Mouse (Mus musculus) neural tube, embryonic 12.5 days (tissue): ENCODE data around the gene Sema5a. TPM values are rescaled to one million over a fixed set of nuclear protein-coding genes. Genes with fewer than 3 reads are reported as not detected.

ENCODE experiments used
- ATAC-seq: fragments of 200-750 bp; cut with Nextera tagmentation; 2 replicates; pipeline ENCODE4 v1.8.0; 2017; ENCODE audit warnings: low read depth, mild to moderate bottlenecking, moderate TSS enrichment, moderate library complexity; ENCODE audit not compliant: low FRiP score
- H3K27ac ChIP-seq: fragments of 300-500 bp; sonication (generic); 2 replicates; pipeline ENCODE4 v1.5.1; 2016
- H3K27me3 ChIP-seq: fragments of 300-500 bp; sonication (generic); replicated peaks from 2 replicates; pipeline ENCODE4 v1.6.1; 2016; ENCODE audit warnings: mild to moderate bottlenecking
- H3K36me3 ChIP-seq: fragments of 300-500 bp; sonication (generic); 2 replicates; pipeline ENCODE4 v1.6.1; 2016; ENCODE audit warnings: mild to moderate bottlenecking
- H3K4me1 ChIP-seq: fragments of 300-500 bp; sonication (generic); 2 replicates; pipeline ENCODE4 v1.6.1; 2016
- H3K4me2 ChIP-seq: fragments of 300-500 bp; sonication (generic); replicated peaks from 2 replicates; pipeline ENCODE4 v1.6.1; 2016; ENCODE audit warnings: mild to moderate bottlenecking
- H3K4me3 ChIP-seq: fragments of 300-500 bp; sonication (generic); 2 replicates; pipeline ENCODE4 v1.5.1; 2016
- H3K9ac ChIP-seq: fragments of 300-500 bp; sonication (generic); 2 replicates; pipeline ENCODE4 v1.6.1; 2016; ENCODE audit warnings: mild to moderate bottlenecking
- H3K9me3 ChIP-seq: fragments of 300-500 bp; sonication (generic); 2 replicates; pipeline ENCODE4 v1.6.1; 2016; ENCODE audit warnings: mild to moderate bottlenecking
- whole genome bisulfite sequencing: fragments of 180-500 bp; shearing (Covaris S2); methylation state at CpG from one replicate; pipeline ENCODE4 v1.1.7; 2016; 5-methylcytosine and 5-hydroxymethylcytosine counted together
- polyA plus RNA-seq: library from polyadenylated mRNA; unstranded; fragments of >200 nt; fragmentation: Nextera tagmentation; extraction: Ambion mirVana; gene quantifications from 2 replicates; pipeline ENCODE4 v1.2.1, GENCODE M21; 2016

Gene Sema5a
- polyA plus RNA-seq, 1 experiment from 2014 or later = 8.8 TPM

- H3K27me3 ChIP-seq = no peaks in the 10 kb centered on the region
- H3K4me3 ChIP-seq = no peak overlapping the region
- no peaks in the 10 kb centered on the region for H3K9me3 ChIP-seq
- H3K36me3 ChIP-seq = no peaks in the 10 kb centered on the region
- H3K9ac ChIP-seq = no peak overlapping the region
- no peak overlapping the region for H3K27ac ChIP-seq
- H3K4me1 ChIP-seq = no peaks in the 10 kb centered on the region
- H3K4me2 ChIP-seq = no peak overlapping the region
- no peak for ATAC-seq
- 97% methylated on average over 1 of the region's 1 CpGs for WGBS
These were observed 11.2 kb upstream of the Sema5a start for GRCm38 (mm10) chr15:32233451-32233850.

GRCm38 (mm10) chr15:32239099-32239498 lies 5.5 kb upstream of the Sema5a start:
- no peak overlapping the region for H3K27ac ChIP-seq
- no peaks in the 10 kb centered on the region for H3K27me3 ChIP-seq
- no peak overlapping the region for H3K9ac ChIP-seq
- no peak overlapping the region for H3K4me2 ChIP-seq
- 91% methylated on average over 2 of the region's 2 CpGs for WGBS
- no peak overlapping the region for H3K4me3 ChIP-seq
- H3K36me3 ChIP-seq = no peaks in the 10 kb centered on the region
- H3K4me1 ChIP-seq = 0 out of 2 replicates have a peak, but pooled peaks cover 3% of the 10 kb centered on the region
- no peaks in the 10 kb centered on the region for H3K9me3 ChIP-seq
- no peak for ATAC-seq

DNA sequence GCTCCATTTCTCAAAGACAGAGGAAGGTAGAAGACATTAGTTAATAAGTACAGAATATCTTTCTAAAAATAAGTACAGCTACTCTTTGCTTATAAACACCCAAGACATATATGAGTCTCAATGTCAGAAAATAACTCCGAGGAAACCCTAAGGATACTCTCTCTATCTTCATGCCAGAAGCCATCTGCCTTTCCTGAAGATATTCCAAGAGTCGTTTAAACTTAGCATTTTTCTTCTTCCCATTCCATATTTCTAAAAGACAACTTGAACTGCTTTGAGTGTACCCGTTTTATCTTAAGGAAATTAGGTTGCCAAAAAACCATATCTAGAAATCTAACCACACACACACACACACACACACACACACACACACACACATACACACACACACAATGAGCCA lies 4.5 kb upstream of the Sema5a start:
- Histone ChIP-seq H3K9ac (no peak overlapping the region), H3K9me3 (no peaks in the 10 kb centered on the region), H3K4me1 (0 out of 2 replicates have a peak, but pooled peaks cover 6% of the 10 kb centered on the region), H3K27me3 (no peaks in the 10 kb centered on the region), H3K27ac (no peak overlapping the region), H3K4me3 (no peak overlapping the region), H3K36me3 (no peaks in the 10 kb centered on the region), H3K4me2 (no peak overlapping the region)
- WGBS = 91% methylated on average over 3 of the region's 3 CpGs
- ATAC-seq = no peak

DNA sequence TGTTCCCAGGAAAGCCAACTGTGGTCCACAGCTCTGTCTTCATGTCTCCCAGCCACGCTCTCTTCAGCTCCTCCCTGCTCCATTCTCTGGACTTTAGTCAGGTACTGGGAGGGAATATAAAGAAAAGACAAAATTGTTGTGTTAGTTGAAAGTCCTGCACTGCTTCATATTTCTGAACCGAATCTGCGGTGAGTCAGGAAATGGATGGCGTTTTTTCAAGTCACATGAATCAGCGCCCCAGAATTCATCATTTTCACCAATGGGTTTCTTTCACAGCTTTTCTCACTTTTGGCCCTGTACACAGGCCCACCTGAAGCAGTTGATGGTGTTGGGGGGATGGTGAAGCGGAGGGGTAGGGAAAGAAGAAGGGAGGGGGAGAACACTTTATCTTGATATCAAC lies 2.9 kb upstream of the Sema5a start:
- Histone ChIP-seq H3K4me1 (0 out of 2 replicates have a peak, but pooled peaks cover 9% of the 10 kb centered on the region), H3K4me3 (no peak overlapping the region), H3K27me3 (no peaks in the 10 kb centered on the region), H3K36me3 (no peaks in the 10 kb centered on the region), H3K9ac (no peak overlapping the region), H3K27ac (no peak overlapping the region), H3K4me2 (no peak overlapping the region), H3K9me3 (no peaks in the 10 kb centered on the region)
- no peak for ATAC-seq
- WGBS = 92% methylated on average over 6 of the region's 6 CpGs

DNA sequence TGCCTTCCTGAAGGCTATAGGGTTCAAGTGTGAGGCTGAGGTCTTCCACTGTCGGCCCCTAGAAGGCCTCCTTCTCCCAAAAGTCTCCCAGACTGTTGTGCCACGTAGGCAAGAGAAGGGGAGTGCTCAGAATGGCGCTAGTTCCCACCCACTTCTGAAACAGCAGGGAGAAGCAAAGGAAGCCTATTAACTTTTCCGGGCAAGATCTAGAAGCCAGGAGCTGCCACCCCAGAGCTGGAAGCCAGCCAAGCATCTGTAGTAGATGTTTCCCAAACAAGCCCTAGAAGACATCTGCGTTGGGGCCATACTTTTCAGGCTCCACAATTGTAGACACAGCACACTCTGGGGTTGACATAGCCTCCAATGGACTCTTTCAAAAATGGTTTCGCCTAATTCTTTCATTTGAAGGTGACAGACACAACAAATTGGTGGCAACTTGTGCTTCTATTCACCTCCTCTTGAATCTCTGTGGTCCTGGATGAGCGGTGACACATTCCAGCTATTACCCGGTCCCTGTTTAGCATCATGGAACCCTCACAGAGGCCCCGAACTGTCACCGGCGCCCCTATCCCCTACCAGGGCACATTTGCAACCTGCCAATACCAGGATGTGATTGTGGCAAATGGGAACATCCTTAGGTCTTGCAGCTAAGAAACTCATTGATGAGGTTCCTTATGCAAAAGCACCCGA lies 1.4 kb upstream of the Sema5a start:
- no peak for ATAC-seq
- 72% methylated on average over 12 of the region's 12 CpGs for WGBS

DNA sequence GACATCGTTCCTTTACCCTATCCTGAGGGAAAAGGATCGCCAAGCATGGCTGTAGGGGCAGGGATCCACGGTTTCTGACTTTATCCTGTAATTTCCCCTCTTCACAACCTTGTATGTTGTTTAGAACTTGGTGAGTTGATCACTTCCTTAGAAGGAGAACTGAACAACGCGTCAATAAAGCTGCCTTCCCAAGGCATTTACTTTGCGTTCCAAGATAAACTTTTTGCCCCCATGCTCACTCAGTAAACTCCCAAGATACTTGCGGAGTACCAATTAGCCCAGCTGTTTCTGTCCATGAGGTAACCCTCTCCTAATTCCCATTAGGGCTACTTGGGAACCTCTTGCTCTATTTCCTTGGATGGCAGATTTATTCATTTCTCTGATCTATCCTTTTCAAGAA lies 786 bp upstream of the Sema5a start:
- Histone ChIP-seq H3K4me2 (peak overlapping the region; percentile 87), H3K27ac (no peak overlapping the region), H3K4me3 (peak overlapping the region; percentile 58), H3K4me1 (0 out of 2 replicates have a peak, but pooled peaks cover 9% of the 10 kb centered on the region), H3K27me3 (no peaks in the 10 kb centered on the region), H3K9me3 (no peaks in the 10 kb centered on the region), H3K36me3 (no peaks in the 10 kb centered on the region), H3K9ac (no peak overlapping the region)
- 48% methylated on average over 7 of the region's 7 CpGs for WGBS
- ATAC-seq = no peak; the same call in 1 of the 2 replicates

More for the DNA sequence above, 1.4 kb upstream of the Sema5a start:
- Histone ChIP-seq H3K9me3 (no peaks in the 10 kb centered on the region), H3K36me3 (no peaks in the 10 kb centered on the region), H3K27me3 (no peaks in the 10 kb centered on the region), H3K9ac (no peak overlapping the region), H3K4me2 (peak overlapping the region; percentile 87), H3K4me3 (no peak overlapping the region), H3K4me1 (0 out of 2 replicates have a peak, but pooled peaks cover 9% of the 10 kb centered on the region), H3K27ac (no peak overlapping the region)

- WGBS = under 1% methylated on average over 52 of the region's 52 CpGs
- ATAC-seq = peak; percentile 66
- H3K4me1 ChIP-seq = 0 out of 2 replicates have a peak, but pooled peaks cover 9% of the 10 kb centered on the region
- H3K36me3 ChIP-seq = no peaks in the 10 kb centered on the region
- H3K27ac ChIP-seq = no peak overlapping the region
- H3K27me3 ChIP-seq = no peaks in the 10 kb centered on the region
- no peaks in the 10 kb centered on the region for H3K9me3 ChIP-seq
- H3K9ac ChIP-seq = peak overlapping the region; percentile 57
- H3K4me3 ChIP-seq = peak overlapping the region; percentile 58
- H3K4me2 ChIP-seq = peak overlapping the region; percentile 87
These were observed 586 bp downstream of the Sema5a start for GRCm38 (mm10) chr15:32244956-32245836.

GRCm38 (mm10) chr15:32245837-32246670 lies 1.4 kb downstream of the Sema5a start:
- Histone ChIP-seq H3K27ac (no peak overlapping the region), H3K27me3 (no peaks in the 10 kb centered on the region), H3K9ac (peak overlapping the region; percentile 57), H3K36me3 (no peaks in the 10 kb centered on the region), H3K4me3 (peak overlapping the region; percentile 58), H3K4me2 (peak overlapping the region; percentile 87), H3K4me1 (0 out of 2 replicates have a peak, but pooled peaks cover 9% of the 10 kb centered on the region), H3K9me3 (no peaks in the 10 kb centered on the region)
- peak; percentile 39 for ATAC-seq
- WGBS = 1% methylated on average over 47 of the region's 47 CpGs

DNA sequence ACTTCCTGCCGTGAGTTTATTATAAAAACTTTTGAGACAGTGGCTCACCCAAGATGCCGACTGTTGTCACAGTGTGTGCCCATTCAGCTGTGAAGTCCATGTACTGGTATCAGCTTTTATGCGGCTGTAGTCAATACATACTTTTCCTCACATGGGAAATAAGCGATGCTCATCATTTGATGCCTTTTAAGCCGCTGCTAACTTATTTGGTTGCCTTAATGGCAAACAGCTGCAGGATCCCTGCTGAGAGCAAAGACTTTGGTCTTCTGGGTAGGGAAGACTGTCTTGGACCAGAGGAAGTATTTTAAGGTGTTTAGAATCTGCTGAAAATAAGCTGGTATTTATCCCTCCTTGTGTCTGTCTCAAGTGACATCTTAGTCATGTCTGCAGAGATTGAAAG lies 2.7 kb downstream of the Sema5a start:
- Histone ChIP-seq H3K4me2 (peak overlapping the region; percentile 87), H3K4me1 (0 out of 2 replicates have a peak, but pooled peaks cover 9% of the 10 kb centered on the region), H3K9me3 (no peaks in the 10 kb centered on the region), H3K27ac (no peak overlapping the region), H3K36me3 (no peaks in the 10 kb centered on the region), H3K9ac (no peak overlapping the region), H3K27me3 (no peaks in the 10 kb centered on the region), H3K4me3 (no peak overlapping the region)
- 52% methylated on average over 5 of the region's 5 CpGs for WGBS
- ATAC-seq = no peak

DNA sequence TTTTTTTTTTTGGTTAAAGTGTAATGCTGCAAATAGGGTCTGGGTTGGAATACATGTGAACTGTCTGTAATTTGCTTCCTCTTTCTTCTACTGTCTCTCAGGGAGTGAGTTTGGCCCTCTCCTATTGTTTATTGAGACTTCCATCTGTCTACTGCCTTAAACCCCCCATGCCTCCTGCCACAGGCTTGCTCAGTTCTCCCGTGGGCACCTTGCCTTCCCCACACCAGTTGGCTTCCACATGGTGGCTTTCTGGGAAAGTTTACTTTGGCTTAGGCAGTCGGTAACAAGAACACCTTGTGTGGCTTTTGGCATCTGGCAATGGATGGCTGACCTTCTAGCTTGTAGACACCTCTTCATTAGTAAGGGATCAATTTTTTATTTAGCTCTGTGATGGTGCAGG lies 10.2 kb downstream of the Sema5a start:
- Histone ChIP-seq H3K9ac (no peak overlapping the region), H3K9me3 (no peaks in the 10 kb centered on the region), H3K4me3 (no peak overlapping the region), H3K4me1 (no peaks in the 10 kb centered on the region), H3K36me3 (no peaks in the 10 kb centered on the region), H3K27ac (no peak overlapping the region), H3K4me2 (no peak overlapping the region), H3K27me3 (no peaks in the 10 kb centered on the region)
- ATAC-seq = no peak
- WGBS = 75% methylated on average over 2 of the region's 2 CpGs

- Histone ChIP-seq H3K9ac (no peak overlapping the region), H3K9me3 (no peaks in the 10 kb centered on the region), H3K4me3 (no peak overlapping the region), H3K27ac (no peak overlapping the region), H3K4me2 (no peak overlapping the region), H3K27me3 (no peaks in the 10 kb centered on the region), H3K36me3 (no peaks in the 10 kb centered on the region), H3K4me1 (peaks cover 6% of the 10 kb centered on the region; the same call in 1 of the 2 replicates)
- WGBS = 66% methylated on average over 8 of the region's 8 CpGs
- ATAC-seq = no peak
These were observed 12.7 kb downstream of the Sema5a start for GRCm38 (mm10) chr15:32257340-32257739.
